ENCODE assay signal across 27 mouse cellular contexts in the genomic region with DNA sequence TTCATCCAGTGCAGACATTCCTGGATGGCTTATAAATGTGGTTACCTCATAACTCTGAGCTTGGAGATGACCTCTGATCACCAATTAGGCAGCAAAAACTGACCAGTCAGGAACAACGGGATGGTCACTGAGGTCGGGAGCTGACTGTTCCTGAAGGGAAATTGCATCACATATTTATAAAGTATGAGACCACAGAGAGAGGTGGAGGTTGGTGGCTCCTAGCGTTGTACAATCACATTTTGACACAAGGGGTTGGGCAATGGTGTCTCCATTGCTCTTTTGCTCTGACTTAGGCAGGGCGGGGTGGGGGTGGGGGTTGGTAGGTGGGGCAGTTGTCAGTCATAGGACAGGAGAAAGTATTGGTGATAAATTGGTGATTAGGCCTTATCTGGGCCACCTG. TPM values are rescaled to one million over a fixed set of nuclear protein-coding genes. Genes with fewer than 3 reads are reported as not detected.
DNase-seq lines count a peak whose midpoint lies in the region; ATAC-seq lines count a peak whose summit lies in the region.
"Had no signal": no experiment of that assay in that cellular context is flagged by ENCODE, and none has a peak within 500 bp of the region (broad histone marks: within the 10 kb centered on the region; RNA-seq: fewer than 3 reads in every experiment).

No protein-coding gene starts in this region.

- peaks cover 35% of the 10 kb centered on the region for H3K79me2 ChIP-seq in macrophage (ENCODE audit: inconsistent target)

- WGBS in liver, embryonic 16.5 days (ENCODE audit: insufficient replicate concordance): 38% methylated on average over 4 of the region's 4 CpGs
- whole genome bisulfite sequencing in liver, embryonic 11.5 days: 51% methylated on average over 4 of the region's 4 CpGs
- 9% methylated on average over 4 of the region's 4 CpGs for whole genome bisulfite sequencing in macrophage (ENCODE audit: missing documents)
- WGBS in midbrain, embryonic 15.5 days: 82% methylated on average over 4 of the region's 4 CpGs
- WGBS in kidney, embryonic 15.5 days: 80% methylated on average over 4 of the region's 4 CpGs

- H3K27me3 ChIP-seq in liver, embryonic 16.5 days (ENCODE audit: control insufficient read depth, insufficient read depth, low read depth, low read length): no peaks in the 10 kb centered on the region
- H3K27me3 ChIP-seq in liver, embryonic 11.5 days (replicated peaks; ENCODE audit: control insufficient read depth, insufficient read depth, low read length): no peaks in the 10 kb centered on the region
- H3K27me3 ChIP-seq in midbrain, embryonic 15.5 days (replicated peaks): no peaks in the 10 kb centered on the region
- H3K27me3 ChIP-seq in kidney, embryonic 15.5 days: no peaks in the 10 kb centered on the region
- H3K27me3 ChIP-seq: intestine, embryonic 15.5 days; midbrain, embryonic 12.5 days had no signal

- H3K4me3 ChIP-seq in liver, embryonic 16.5 days (ENCODE audit: low read depth, low read length): no peak overlapping the region; the same call in 1 of the 2 replicates
- H3K4me3 ChIP-seq in liver, embryonic 11.5 days (ENCODE audit: low read depth, low read length): no peak overlapping the region
- H3K4me3 ChIP-seq in macrophage (ENCODE audit: inconsistent target): no peak overlapping the region
- no peak overlapping the region for H3K4me3 ChIP-seq in midbrain, embryonic 15.5 days
- no peak overlapping the region for H3K4me3 ChIP-seq in kidney, embryonic 15.5 days (replicated peaks)
- H3K4me3 ChIP-seq: embryonic facial prominence, embryonic 10.5 days; forebrain, embryonic 10.5 days; intestine, embryonic 15.5 days; limb, embryonic 13.5 days; midbrain, embryonic 12.5 days had no signal

- no peaks in the 10 kb centered on the region for H3K36me3 ChIP-seq in liver, embryonic 16.5 days (ENCODE audit: control insufficient read depth, insufficient read depth)
- no peaks in the 10 kb centered on the region for H3K36me3 ChIP-seq in liver, embryonic 11.5 days (ENCODE audit: control insufficient read depth, insufficient read depth, low read length)
- peaks cover 3% of the 10 kb centered on the region; the same call in 1 of the 2 replicates for H3K36me3 ChIP-seq in macrophage (ENCODE audit: inconsistent target)
- no peaks in the 10 kb centered on the region for H3K36me3 ChIP-seq in midbrain, embryonic 15.5 days (replicated peaks)
- no peaks in the 10 kb centered on the region for H3K36me3 ChIP-seq in kidney, embryonic 15.5 days
- H3K36me3 ChIP-seq: embryonic facial prominence, embryonic 10.5 days; forebrain, embryonic 10.5 days; intestine, embryonic 15.5 days; limb, embryonic 13.5 days; midbrain, embryonic 12.5 days had no signal

- peak; percentile 13; the same call in 1 of the 2 replicates for ATAC-seq in liver, embryonic 16.5 days (ENCODE audit: low read depth)
- no peak for ATAC-seq in liver, embryonic 11.5 days (replicated peaks; ENCODE audit: low FRiP score)
- no peak for ATAC-seq in midbrain, embryonic 15.5 days (replicated peaks)
- no peak for ATAC-seq in kidney, embryonic 15.5 days (replicated peaks; ENCODE audit: low FRiP score)
- ATAC-seq: activated CD4-positive, CD25-positive, alpha-beta regulatory T cell, adult 4 months; forebrain, embryonic 16.5 days; hindbrain, embryonic 16.5 days; intestine, embryonic 15.5 days had no signal

- H3K27ac ChIP-seq in liver, embryonic 16.5 days (ENCODE audit: low read length): peak overlapping the region; percentile 37; the same call in 1 of the 2 replicates
- no peak overlapping the region for H3K27ac ChIP-seq in liver, embryonic 11.5 days (ENCODE audit: low read depth, low read length)
- H3K27ac ChIP-seq in macrophage: peak overlapping the region; percentile 99
- no peak overlapping the region for H3K27ac ChIP-seq in midbrain, embryonic 15.5 days
- no peak overlapping the region for H3K27ac ChIP-seq in kidney, embryonic 15.5 days
- H3K27ac ChIP-seq: embryonic facial prominence, embryonic 10.5 days; forebrain, embryonic 10.5 days; intestine, embryonic 15.5 days; limb, embryonic 13.5 days; midbrain, embryonic 12.5 days had no signal

- no peaks in the 10 kb centered on the region for H3K4me1 ChIP-seq in liver, embryonic 16.5 days (ENCODE audit: control insufficient read depth, low read depth, low read length)
- H3K4me1 ChIP-seq in liver, embryonic 11.5 days (replicated peaks; ENCODE audit: control insufficient read depth, insufficient read depth, low read length): no peaks in the 10 kb centered on the region
- no peaks in the 10 kb centered on the region for H3K4me1 ChIP-seq in midbrain, embryonic 15.5 days
- peaks cover 14% of the 10 kb centered on the region; the same call in 1 of the 2 replicates for H3K4me1 ChIP-seq in kidney, embryonic 15.5 days
- H3K4me1 ChIP-seq: embryonic facial prominence, embryonic 10.5 days had no signal

- no peaks in the 10 kb centered on the region for H3K9me3 ChIP-seq in liver, embryonic 16.5 days (replicated peaks; ENCODE audit: control insufficient read depth, low read length)
- no peaks in the 10 kb centered on the region for H3K9me3 ChIP-seq in liver, embryonic 11.5 days (ENCODE audit: control insufficient read depth, low read length)
- no peaks in the 10 kb centered on the region for H3K9me3 ChIP-seq in midbrain, embryonic 15.5 days
- H3K9me3 ChIP-seq in kidney, embryonic 15.5 days (replicated peaks): no peaks in the 10 kb centered on the region
- H3K9me3 ChIP-seq: embryonic facial prominence, embryonic 10.5 days; forebrain, embryonic 10.5 days; limb, embryonic 13.5 days; midbrain, embryonic 12.5 days had no signal

- no peak for DNase-seq in liver, embryonic 11.5 days (ENCODE audit: low spot score)
- DNase-seq in 416B (ENCODE audit: low read depth) (peak; percentile 79), adipocyte (ENCODE audit: low spot score) (peak; percentile 15)
- DNase-seq in kidney, adult 11 months: no peak
- DNase-seq: adrenal gland, postnatal 10 days; cerebellum, adult 11 months; cerebellum, postnatal 10 days; gastrocnemius, postnatal 14 days; heart, postnatal 4 days; kidney, postnatal 4 days; lung, embryonic 14.5 days; right cerebral cortex, postnatal 25 days had no signal

- H3K9ac ChIP-seq in liver, embryonic 16.5 days (ENCODE audit: low read depth, low read length): no peak overlapping the region
- no peak overlapping the region for H3K9ac ChIP-seq in liver, embryonic 11.5 days (ENCODE audit: low read depth, low read length)
- H3K9ac ChIP-seq in midbrain, embryonic 15.5 days: no peak overlapping the region
- no peak overlapping the region for H3K9ac ChIP-seq in kidney, embryonic 15.5 days
- H3K9ac ChIP-seq: intestine, embryonic 15.5 days; limb, embryonic 13.5 days; lung, embryonic 14.5 days; midbrain, embryonic 12.5 days had no signal

- no peak overlapping the region for H3K4me2 ChIP-seq in liver, embryonic 16.5 days (ENCODE audit: low read depth, low read length)
- no peak overlapping the region for H3K4me2 ChIP-seq in liver, embryonic 11.5 days
- no peak overlapping the region for H3K4me2 ChIP-seq in midbrain, embryonic 15.5 days
- no peak overlapping the region for H3K4me2 ChIP-seq in kidney, embryonic 15.5 days
- H3K4me2 ChIP-seq: intestine, embryonic 15.5 days; limb, embryonic 13.5 days; lung, embryonic 14.5 days; midbrain, embryonic 12.5 days had no signal

RNA-seq across cellular contexts. Expression of a gene that starts 1.8 kb away (rescaled TPM):
- 11.2 and 11.7 TPM in 2 replicates for polyA plus RNA-seq in liver, embryonic 16.5 days (2015; fragmentation: Nextera tagmentation; extraction: Ambion mirVana)
- 4.3 and 4.5 TPM in 2 replicates for polyA plus RNA-seq in liver, embryonic 11.5 days (2014; fragmentation: Nextera tagmentation; extraction: Ambion mirVana)
- total RNA-seq in macrophage (2018; cell fraction: chromatin; rRNA removed): 100 to 1,000 TPM; 204 to 973 (median 602) TPM
- 1,000 to 10,000 TPM in 20 of 26 experiments, 100 to 1,000 TPM in 6; 511 to 2,505 (median 1,185) TPM for total RNA-seq in macrophage (2018; cell fraction: cytosol; rRNA removed)
- total RNA-seq in macrophage (2018; cell fraction: nucleus; rRNA removed): 1,000 to 10,000 TPM in 19 of 26 experiments, 100 to 1,000 TPM in 7; 398 to 1,812 (median 1,263) TPM
- 335 to 670 TPM (median 455 TPM) in 3 replicates for polyA plus RNA-seq in macrophage (2018)
- polyA plus RNA-seq in midbrain, embryonic 15.5 days (2015; fragmentation: Nextera tagmentation; extraction: Ambion mirVana): 1.6 and 2.2 TPM in 2 replicates
- polyA plus RNA-seq in kidney, embryonic 15.5 days (2015; fragmentation: Nextera tagmentation; extraction: Ambion mirVana): 4.0 and 4.4 TPM in 2 replicates

RNA-seq across cellular contexts. Expression of a gene that starts 42.5 kb away (rescaled TPM):
- 0.40 and 0.51 TPM in 2 replicates for polyA plus RNA-seq in liver, embryonic 16.5 days (2015; fragmentation: Nextera tagmentation; extraction: Ambion mirVana)
- 0.18 and 0.27 TPM in 2 replicates for polyA plus RNA-seq in liver, embryonic 11.5 days (2014; fragmentation: Nextera tagmentation; extraction: Ambion mirVana)
- total RNA-seq in macrophage (2018; cell fraction: chromatin; rRNA removed): 1,000 to 10,000 TPM in 3 of 26 experiments, 100 to 1,000 TPM in 23; 149 to 1,206 (median 560) TPM
- total RNA-seq in macrophage (2018; cell fraction: cytosol; rRNA removed): 100 to 1,000 TPM in 15 of 26 experiments, 10 to 100 TPM in 11; 69.3 to 339 (median 209) TPM
- total RNA-seq in macrophage (2018; cell fraction: nucleus; rRNA removed): 100 to 1,000 TPM in 25 of 26 experiments, 10 to 100 TPM in 1; 97.1 to 956 (median 621) TPM
- 43.7 to 104 TPM (median 83.5 TPM) in 3 replicates for polyA plus RNA-seq in macrophage (2018)
- polyA plus RNA-seq in midbrain, embryonic 15.5 days (2015; fragmentation: Nextera tagmentation; extraction: Ambion mirVana): 0.26 and 0.27 TPM in 2 replicates
- 0.54 and 0.58 TPM in 2 replicates for polyA plus RNA-seq in kidney, embryonic 15.5 days (2015; fragmentation: Nextera tagmentation; extraction: Ambion mirVana)
- polyA plus RNA-seq: C2C12 had no signal

RNA-seq across cellular contexts. Expression of a gene that starts 53.5 kb away (rescaled TPM):
- 1.1 and 1.2 TPM in 2 replicates for polyA plus RNA-seq in liver, embryonic 16.5 days (2015; fragmentation: Nextera tagmentation; extraction: Ambion mirVana)
- 0.13 TPM in 1 of 2 replicates, not detected in the other for polyA plus RNA-seq in liver, embryonic 11.5 days (2014; fragmentation: Nextera tagmentation; extraction: Ambion mirVana)
- 10 to 100 TPM in 14 of 26 experiments, 1 to 10 TPM in 6, under 1 TPM in 4, not detected in 2; 0.49 to 87.4 (median 43.8) TPM for total RNA-seq in macrophage (2018; cell fraction: chromatin; rRNA removed)
- 100 to 1,000 TPM in 1 of 26 experiments, 10 to 100 TPM in 13, 1 to 10 TPM in 12; 2.9 to 110 (median 34.3) TPM for total RNA-seq in macrophage (2018; cell fraction: cytosol; rRNA removed)
- 100 to 1,000 TPM in 11 of 26 experiments, 10 to 100 TPM in 5, 1 to 10 TPM in 9, under 1 TPM in 1; 0.96 to 224 (median 70.9) TPM for total RNA-seq in macrophage (2018; cell fraction: nucleus; rRNA removed)
- 3.5 to 9.8 TPM (median 4.5 TPM) in 3 replicates for polyA plus RNA-seq in macrophage (2018)
- polyA plus RNA-seq in midbrain, embryonic 15.5 days (2015; fragmentation: Nextera tagmentation; extraction: Ambion mirVana): 0.09 and 0.15 TPM in 2 replicates
- 0.28 and 0.31 TPM in 2 replicates for polyA plus RNA-seq in kidney, embryonic 15.5 days (2015; fragmentation: Nextera tagmentation; extraction: Ambion mirVana)
- total RNA-seq: gastrocnemius, postnatal 14 days; left cerebral cortex, postnatal 25 days had no signal
- polyA plus RNA-seq: C2C12; embryonic facial prominence, embryonic 10.5 days; forebrain, embryonic 10.5 days; forebrain, embryonic 16.5 days; limb, embryonic 13.5 days; midbrain, embryonic 12.5 days; neural tube, embryonic 11.5 days had no signal

Comparison
In these comparisons a context has a peak if more than half of its experiments do, and no peak if none do; other contexts are left out.
1. H3K27ac ChIP-seq: peak in liver, embryonic 16.5 days (single experiment) and macrophage (single experiment); none in liver, embryonic 11.5 days (single experiment), midbrain, embryonic 15.5 days (single experiment) and kidney, embryonic 15.5 days (single experiment).
2. DNase-seq: peak in 416B (single experiment) and adipocyte (single experiment); none in liver, embryonic 11.5 days (single experiment) and kidney, adult 11 months (single experiment).
3. RNA of a gene that starts 1.8 kb away (polyA plus RNA-seq): 335 to 670 TPM in macrophage; 11.2 to 11.7 TPM in liver, embryonic 16.5 days, 4.3 to 4.5 TPM in liver, embryonic 11.5 days, 4.0 to 4.4 TPM in kidney, embryonic 15.5 days and 1.6 to 2.2 TPM in midbrain, embryonic 15.5 days; every median in the first group is over 10 times any median in the second.
4. RNA of a gene that starts 42.5 kb away (polyA plus RNA-seq): 43.7 to 104 TPM in macrophage; 0.54 to 0.58 TPM in kidney, embryonic 15.5 days, 0.40 to 0.51 TPM in liver, embryonic 16.5 days, 0.26 to 0.27 TPM in midbrain, embryonic 15.5 days and 0.18 to 0.27 TPM in liver, embryonic 11.5 days; every median in the first group is over 10 times any median in the second.